Mouse (Mus musculus) stomach, embryonic 14.5 days (tissue): ENCODE measurements at regions not wholly inside any gene's neighbourhood (a gene's known extent, or its start where the extent isn't known, plus 50 kb on each side); places are given as distances from the start of the nearest gene placed in this dataset.

Experiments used
- ATAC-seq: fragments of 200-750 bp; cut with Nextera tagmentation; 2 replicates; pipeline ENCODE4 v1.8.0; 2017; ENCODE audit warnings: low read depth, moderate TSS enrichment; ENCODE audit not compliant: insufficient number of reproducible peaks, insufficient read depth, low FRiP score
- H3K27ac ChIP-seq: fragments of 300-500 bp; sonication (generic); 2 replicates; pipeline ENCODE4 v1.5.1; 2014; ENCODE audit warnings: mild to moderate bottlenecking, low read length, moderate library complexity, mixed read lengths
- H3K27me3 ChIP-seq: fragments of 300-500 bp; sonication (generic); 2 replicates; pipeline ENCODE4 v1.6.1; 2014; ENCODE audit warnings: low read length, control low read depth, mixed read lengths; ENCODE audit not compliant: control insufficient read depth, insufficient read depth
- H3K36me3 ChIP-seq: fragments of 300-500 bp; sonication (generic); 2 replicates; pipeline ENCODE4 v1.6.1; 2014; ENCODE audit warnings: mild to moderate bottlenecking, control low read depth, low read length, moderate library complexity, mixed read lengths; ENCODE audit not compliant: control insufficient read depth, insufficient read depth
- H3K4me1 ChIP-seq: fragments of 300-500 bp; sonication (generic); 2 replicates; pipeline ENCODE4 v1.6.1; 2014; ENCODE audit warnings: low read length, control low read depth, mixed read lengths; ENCODE audit not compliant: control insufficient read depth, insufficient read depth
- H3K4me2 ChIP-seq: fragments of 300-500 bp; sonication (generic); replicated peaks from 2 replicates; pipeline ENCODE4 v1.6.1; 2014; ENCODE audit warnings: low read depth, low read length, control low read depth
- H3K4me3 ChIP-seq: fragments of 300-500 bp; sonication (generic); 2 replicates; pipeline ENCODE4 v1.5.1; 2014; ENCODE audit warnings: low read depth, low read length, control low read depth
- H3K9ac ChIP-seq: fragments of 300-500 bp; sonication (generic); replicated peaks from 2 replicates; pipeline ENCODE4 v1.6.1; 2014; ENCODE audit warnings: low read depth, mild to moderate bottlenecking, control low read depth, low read length, moderate library complexity, mixed read lengths
- H3K9me3 ChIP-seq: fragments of 300-500 bp; sonication (generic); 2 replicates; pipeline ENCODE4 v1.6.1; 2016; ENCODE audit warnings: low read depth, low read length, control low read depth; ENCODE audit not compliant: control insufficient read depth
- WGBS: fragments of 180-500 bp; shearing (Covaris S2); extraction: QIAGEN DNeasy Blood & Tissue Kit; methylation state at CpG from one replicate; pipeline ENCODE4 v1.1.7; 2014; 5-methylcytosine and 5-hydroxymethylcytosine counted together

GRCm38 (mm10) chr11:57583636-57584277 is 61.5 kb upstream of the Galnt10 start:
- 20% methylated on average over 7 of the region's 7 CpGs for WGBS
- no peak overlapping the region for H3K27ac ChIP-seq

DNA sequence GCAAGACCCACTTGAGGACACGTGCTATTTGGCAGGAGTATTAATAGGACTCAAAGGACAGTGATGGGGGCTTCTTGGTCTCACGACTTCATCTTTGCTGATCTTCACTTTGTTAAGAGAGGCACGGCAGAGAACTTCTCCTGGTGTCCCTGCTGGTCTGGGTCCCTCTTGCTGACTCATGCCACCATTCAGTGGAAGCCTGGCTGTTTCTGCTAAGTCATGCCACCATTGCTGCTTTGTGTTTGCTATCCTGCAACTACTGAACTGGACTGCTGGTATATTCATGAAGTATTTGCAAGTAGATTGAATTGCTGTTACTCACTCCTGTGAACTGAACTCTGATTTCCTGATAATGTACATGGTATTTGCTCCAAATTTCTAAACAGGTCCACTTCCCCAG is 59.6 kb upstream of the Galnt10 start:
- Histone ChIP-seq H3K9me3 (no peaks in the 10 kb centered on the region), H3K27me3 (no peaks in the 10 kb centered on the region), H3K4me1 (no peaks in the 10 kb centered on the region), H3K4me2 (no peak overlapping the region), H3K9ac (no peak overlapping the region), H3K4me3 (no peak overlapping the region), H3K27ac (no peak overlapping the region), H3K36me3 (no peaks in the 10 kb centered on the region)
- no peak for ATAC-seq
- 81% methylated on average over 3 of the region's 3 CpGs for WGBS

More at GRCm38 (mm10) chr11:57583636-57584277, 61.5 kb upstream of the Galnt10 start:
- H3K4me2 ChIP-seq, result no peak overlapping the region
- no peak overlapping the region for H3K4me3 ChIP-seq
- H3K4me1 ChIP-seq, result no peaks in the 10 kb centered on the region
- no peak overlapping the region for H3K9ac ChIP-seq
- no peaks in the 10 kb centered on the region for H3K9me3 ChIP-seq
- ATAC-seq, result 0 out of 2 replicates have a peak, but pooled peaks have one; percentile 18
- H3K27me3 ChIP-seq, result no peaks in the 10 kb centered on the region
- H3K36me3 ChIP-seq, result no peaks in the 10 kb centered on the region

- Histone ChIP-seq H3K27ac (no peak overlapping the region), H3K4me3 (no peak overlapping the region), H3K36me3 (no peaks in the 10 kb centered on the region), H3K9ac (no peak overlapping the region), H3K9me3 (no peaks in the 10 kb centered on the region), H3K27me3 (no peaks in the 10 kb centered on the region), H3K4me2 (no peak overlapping the region), H3K4me1 (no peaks in the 10 kb centered on the region)
- WGBS, result 80% methylated on average over 7 of the region's 7 CpGs
- ATAC-seq, result no peak
Observed at GRCm38 (mm10) chr11:57592228-57592748, 53.0 kb upstream of the Galnt10 start.
